Mouse (Mus musculus) midbrain, postnatal 0 days (tissue): ENCODE measurements around the gene Map4. TPM values are rescaled to one million over a fixed set of nuclear protein-coding genes. Genes with fewer than 3 reads are reported as not detected.
A peak's percentile ranks its signal among the peaks of the same experiment; 100 is the strongest.
"Not testable (repeated sequence)": the region's sequence is repeated elsewhere in the genome, so short reads cannot be mapped to it uniquely, and the experiment has no call there.

Experiments used
- ATAC-seq: fragments of 200-750 bp; cut with Nextera tagmentation; 2 replicates; pipeline ENCODE4 v1.8.0; 2017; ENCODE audit warnings: moderate number of reproducible peaks, mild to moderate bottlenecking, moderate TSS enrichment, moderate library complexity; ENCODE audit not compliant: low FRiP score
- DNase-seq: peaks from one replicate; pipeline ENCODE4 v3.0.0-alpha.2; 2015; ENCODE audit warnings: low spot score
- H3K27ac ChIP-seq: fragments of 300-500 bp; sonication (generic); 2 replicates; pipeline ENCODE4 v1.5.1; 2014; ENCODE audit warnings: low read depth, mild to moderate bottlenecking, low read length, mixed read lengths
- H3K27me3 ChIP-seq: fragments of 300-500 bp; sonication (generic); 2 replicates; pipeline ENCODE4 v1.6.1; 2014; ENCODE audit warnings: low read length, control low read depth, mixed read lengths; ENCODE audit not compliant: insufficient read depth
- H3K36me3 ChIP-seq: fragments of 300-500 bp; sonication (generic); 2 replicates; pipeline ENCODE4 v1.6.1; 2014; ENCODE audit warnings: low read length, control low read depth, mixed read lengths; ENCODE audit not compliant: insufficient read depth
- H3K4me1 ChIP-seq: fragments of 300-500 bp; sonication (generic); 2 replicates; pipeline ENCODE4 v1.6.1; 2014; ENCODE audit warnings: mild to moderate bottlenecking, control low read depth, antibody characterized with exemption, low read length, mixed read lengths; ENCODE audit not compliant: insufficient read depth
- H3K4me2 ChIP-seq: fragments of 300-500 bp; sonication (generic); 2 replicates; pipeline ENCODE4 v1.6.1; 2014; ENCODE audit warnings: low read depth, mild to moderate bottlenecking, low read length, mixed read lengths; ENCODE audit not compliant: poor library complexity, severe bottlenecking
- H3K4me3 ChIP-seq: fragments of 300-500 bp; sonication (generic); 2 replicates; pipeline ENCODE4 v1.5.1; 2014; ENCODE audit warnings: low read depth, mild to moderate bottlenecking, low read length, moderate library complexity
- H3K9ac ChIP-seq: fragments of 300-500 bp; sonication (generic); replicated peaks from 2 replicates; pipeline ENCODE4 v1.6.1; 2014; ENCODE audit warnings: mild to moderate bottlenecking, low read length, moderate library complexity, mixed read lengths; ENCODE audit not compliant: poor library complexity, severe bottlenecking
- H3K9me3 ChIP-seq: fragments of 300-500 bp; sonication (generic); 2 replicates; pipeline ENCODE4 v1.6.1; 2016; ENCODE audit warnings: low read length, control low read depth
- CTCF ChIP-seq: IDR thresholded peaks from 2 replicates; pipeline ENCODE4 v1.5.1; 2016; ENCODE audit warnings: antibody characterized with exemption, mild to moderate bottlenecking
- WGBS: fragments of 180-500 bp; shearing (Covaris S2); extraction: QIAGEN DNeasy Blood & Tissue Kit; methylation state at CpG from one replicate; pipeline ENCODE4 v1.1.7; 2014; 5-methylcytosine and 5-hydroxymethylcytosine counted together
- polyA plus RNA-seq: library from polyadenylated mRNA; unstranded; fragments of >200 nt; fragmentation: Nextera tagmentation; extraction: Ambion mirVana; gene quantifications from 2 replicates; pipeline ENCODE4 v1.2.1, GENCODE M21; 2015
- total RNA-seq: library from RNA; depleted of rRNA; stranded (reverse); fragments of >200 nt; gene quantifications from 2 replicates; pipeline ENCODE4 v1.2.3, GENCODE M21; 2014

Gene Map4
- total and polyA plus RNA-seq, 2 experiments from 2014 or later, result 225 to 293 TPM

DNA sequence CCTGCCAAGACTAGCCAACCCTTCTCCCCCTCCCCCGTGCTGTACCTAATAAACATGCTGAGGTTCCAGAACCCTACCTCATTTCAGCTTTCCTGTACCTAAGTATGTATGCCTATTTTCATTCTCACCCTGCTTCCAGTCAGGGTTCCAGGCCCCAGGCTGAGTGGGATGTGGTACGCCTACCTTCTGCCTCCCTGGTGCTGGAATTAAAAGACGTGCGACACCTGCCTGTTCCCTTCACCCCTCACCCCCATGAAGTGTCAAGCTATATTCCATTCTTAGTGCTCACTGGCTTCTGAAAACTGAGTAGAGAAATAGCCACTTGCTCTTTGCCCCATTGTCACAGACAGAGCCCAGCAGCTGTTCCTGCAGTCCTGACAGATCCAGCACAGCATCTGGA is 190.2 kb downstream of the Map4 start:
- DNase-seq (no peak), ATAC-seq (no peak)
- Histone ChIP-seq H3K4me1 (peaks cover 6% of the 10 kb centered on the region), H3K4me3 (no peak overlapping the region), H3K9me3 (no peaks in the 10 kb centered on the region), H3K36me3 (0 out of 2 replicates have a peak, but pooled peaks cover 2% of the 10 kb centered on the region), H3K9ac (no peak overlapping the region), H3K27ac (no peak overlapping the region), H3K27me3 (no peaks in the 10 kb centered on the region), H3K4me2 (no peak overlapping the region)
- no peak for TF ChIP-seq CTCF
- 82% methylated on average over 4 of the region's 4 CpGs for WGBS

- Histone ChIP-seq H3K4me1 (peaks cover 5% of the 10 kb centered on the region), H3K4me2 (no peak overlapping the region), H3K9me3 (no peaks in the 10 kb centered on the region), H3K27me3 (no peaks in the 10 kb centered on the region), H3K27ac (no peak overlapping the region), H3K9ac (no peak overlapping the region), H3K4me3 (no peak overlapping the region), H3K36me3 (0 out of 2 replicates have a peak, but pooled peaks cover 2% of the 10 kb centered on the region)
- DNase-seq, result no peak
- 88% methylated on average over 2 of the region's 2 CpGs for WGBS
- ATAC-seq, result no peak
- no peak for TF ChIP-seq CTCF
Measured at GRCm38 (mm10) chr9:110123322-110123721, 192.1 kb downstream of the Map4 start.

DNA sequence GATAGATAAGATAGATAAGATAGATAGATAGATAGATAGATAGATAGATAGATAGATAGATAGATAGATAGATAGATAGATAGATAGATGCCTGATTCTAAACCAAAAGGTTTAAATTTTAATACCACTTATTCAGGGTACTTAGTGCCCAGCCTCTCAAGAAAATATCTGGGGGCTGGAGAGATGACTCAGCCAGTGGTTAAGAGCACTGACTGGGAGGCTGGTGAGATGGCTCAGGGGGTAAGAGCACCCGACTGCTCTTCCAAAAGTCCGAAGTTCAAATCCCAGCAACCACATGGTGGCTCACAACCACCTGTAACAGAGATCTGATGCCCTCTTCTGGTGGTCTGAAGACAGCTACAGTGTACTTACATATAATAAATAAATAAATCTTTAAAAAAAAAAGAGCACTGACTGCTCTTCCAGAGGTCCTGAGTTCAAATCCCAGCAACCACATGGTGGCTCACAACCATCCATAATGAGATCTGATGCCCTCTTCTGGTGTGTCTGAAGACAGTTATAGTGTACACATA is 192.8 kb downstream of the Map4 start:
- ATAC-seq, H3K36me3 ChIP-seq, H3K4me3 ChIP-seq, H3K27me3 ChIP-seq, H3K4me2 ChIP-seq, H3K9me3 ChIP-seq, H3K4me1 ChIP-seq, DNase-seq, H3K9ac ChIP-seq, H3K27ac ChIP-seq: not testable (repeated sequence)
- 76% methylated on average over 2 of the region's 2 CpGs for WGBS
- TF ChIP-seq CTCF, result 0 out of 2 replicates have a peak, but pooled peaks have one; percentile 20

DNA sequence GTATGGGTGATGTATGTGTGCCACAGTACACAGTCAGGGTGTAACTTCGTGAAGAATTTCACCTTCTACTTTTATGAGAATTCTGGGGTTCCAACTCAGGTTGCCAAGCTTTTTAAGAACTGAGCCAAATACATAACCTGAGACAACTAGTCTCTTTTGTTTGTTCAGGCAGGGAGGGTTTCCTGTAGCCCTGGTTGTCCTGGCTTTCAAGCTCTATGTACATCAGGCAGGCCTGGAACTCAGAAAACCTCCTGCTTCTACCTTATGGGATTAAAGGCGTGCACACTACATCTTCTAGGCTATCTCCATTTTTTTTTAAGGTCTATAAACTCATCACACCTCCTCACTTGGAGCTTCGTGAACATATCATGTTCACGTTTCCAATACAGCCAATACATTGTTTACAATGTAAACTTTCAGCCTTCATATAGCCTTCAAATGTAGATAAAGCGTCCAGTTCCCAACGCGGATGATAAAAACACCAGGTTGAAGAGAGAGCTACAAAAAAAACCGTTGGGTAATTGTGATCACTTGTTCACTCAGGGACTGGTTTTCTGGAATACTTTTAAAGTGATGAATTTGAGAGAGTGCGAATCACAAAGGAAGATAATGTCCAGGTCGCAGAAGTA is 199.8 kb downstream of the Map4 start:
- Histone ChIP-seq H3K27me3 (no peaks in the 10 kb centered on the region), H3K4me1 (peaks cover 8% of the 10 kb centered on the region; the same call in 1 of the 2 replicates), H3K4me3 (peak overlapping the region; percentile 86), H3K9me3 (no peaks in the 10 kb centered on the region), H3K36me3 (no peaks in the 10 kb centered on the region), H3K4me2 (peak overlapping the region; percentile 67), H3K27ac (peak overlapping the region; percentile 90), H3K9ac (peak overlapping the region; percentile 84)
- WGBS, result 33% methylated on average over 10 of the region's 10 CpGs
- ATAC-seq, result no peak
- no peak for TF ChIP-seq CTCF
- no peak for DNase-seq

DNA sequence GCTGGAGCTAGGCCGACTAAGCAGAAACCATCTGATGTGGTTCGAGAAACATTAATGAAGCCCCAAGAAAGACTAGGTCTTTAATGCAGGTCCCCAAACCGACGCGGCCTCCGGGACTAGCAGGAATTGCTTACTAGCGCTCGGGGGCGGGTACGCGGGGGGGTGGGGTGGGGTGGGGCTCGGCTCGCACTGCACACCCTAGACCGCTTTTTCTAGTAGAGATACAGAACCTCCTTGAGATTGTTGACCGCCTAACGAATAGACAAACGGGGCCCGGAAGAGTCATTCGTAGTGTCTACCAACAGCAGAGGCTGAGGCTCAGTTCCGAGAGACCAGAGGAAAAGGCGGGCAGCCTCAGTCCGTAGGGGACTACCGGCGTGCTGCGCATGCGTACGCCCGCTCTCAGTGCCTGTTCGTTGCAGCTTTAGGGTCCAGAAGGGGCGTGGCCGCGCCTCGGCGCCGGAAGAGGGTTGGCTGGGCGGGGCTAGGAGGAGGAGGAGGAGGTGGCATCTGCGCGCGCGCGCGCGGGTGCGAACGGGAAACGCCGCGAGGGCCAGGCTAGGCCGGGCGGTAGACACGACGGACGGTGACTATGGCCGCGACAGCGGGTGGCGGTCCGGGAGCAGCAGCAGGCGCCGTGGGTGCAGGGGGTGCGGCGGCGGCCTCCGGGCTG is 200.4 kb downstream of the Map4 start:
- DNase-seq (peak; percentile 99), ATAC-seq (peak; percentile 98)
- Histone ChIP-seq H3K9me3 (no peaks in the 10 kb centered on the region), H3K9ac (peak overlapping the region; percentile 84), H3K4me2 (peak overlapping the region; percentile 67), H3K36me3 (0 out of 2 replicates have a peak, but pooled peaks cover 1% of the 10 kb centered on the region), H3K4me1 (peaks cover 8% of the 10 kb centered on the region; the same call in 1 of the 2 replicates), H3K4me3 (peak overlapping the region; percentile 86), H3K27ac (peak overlapping the region; percentile 90), H3K27me3 (no peaks in the 10 kb centered on the region)
- under 1% methylated on average over 59 of the region's 64 CpGs for WGBS
- no peak for TF ChIP-seq CTCF

DNA sequence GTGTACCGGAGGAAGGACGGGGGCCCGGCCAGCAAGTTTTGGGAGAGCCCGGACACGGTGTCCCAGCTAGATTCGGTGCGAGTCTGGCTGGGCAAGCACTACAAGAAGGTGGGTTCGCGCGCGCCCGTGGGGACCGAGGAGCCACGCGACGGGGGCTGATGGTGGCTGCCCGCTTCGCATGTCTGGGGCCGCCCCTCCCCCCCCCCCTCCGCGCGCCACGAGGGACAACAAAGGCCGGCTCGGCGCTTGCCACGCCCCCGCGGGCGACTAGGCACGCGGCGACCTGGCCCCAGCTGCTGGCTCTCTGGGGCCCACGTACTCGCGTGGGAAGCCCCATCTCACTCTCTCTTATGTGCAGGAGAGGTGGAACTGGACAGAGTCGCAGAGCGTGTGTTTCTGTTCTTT is 200.9 kb downstream of the Map4 start:
- peak; percentile 67 for ATAC-seq

More for the DNA sequence above, 200.9 kb downstream of the Map4 start:
- Histone ChIP-seq H3K36me3 (peaks cover 3% of the 10 kb centered on the region; the same call in 1 of the 2 replicates), H3K4me1 (peaks cover 8% of the 10 kb centered on the region; the same call in 1 of the 2 replicates), H3K9me3 (no peaks in the 10 kb centered on the region), H3K4me2 (peak overlapping the region; percentile 67), H3K27me3 (no peaks in the 10 kb centered on the region), H3K4me3 (peak overlapping the region; percentile 86), H3K27ac (peak overlapping the region; percentile 90), H3K9ac (peak overlapping the region; percentile 84)
- WGBS, result 3% methylated on average over 18 of the region's 38 CpGs
- peak; percentile 45 for DNase-seq
- TF ChIP-seq CTCF, result no peak
